Mouse (Mus musculus) embryonic facial prominence, embryonic 13.5 days (tissue): ENCODE measurements around the gene B3galt1. TPM values are rescaled to one million over a fixed set of nuclear protein-coding genes. Genes with fewer than 3 reads are reported as not detected.

Source experiments
- microRNA-seq: library from miRNA; unstranded; fragments of <30 nt; microRNA quantifications from one replicate; pipeline ENCODE4, GENCODE M21; 2016
- polyA plus RNA-seq: library from polyadenylated mRNA; unstranded; fragments of >200 nt; fragmentation: Nextera tagmentation; extraction: Ambion mirVana; gene quantifications from 2 replicates; pipeline ENCODE4 v1.2.1, GENCODE M21; 2015

B3galt1 gene
- polyA plus RNA-seq, 1 experiment from 2014 or later = 8.5 TPM

Small RNAs within 50 kb of the gene (microRNA-seq; reads per million reads assigned to microRNA genes)
- gene Mir6335 (not detected), gene Mir7224 (2.6 reads per million, percentile 9 among the genes with 10 or more reads in this experiment)

Other genes starting within 250 kb of the B3galt1 start
- gene Gm21830, start 152.1 kb upstream of the B3galt1 start, polyA plus RNA-seq = not detected in 2 replicates
- gene Gm26727, start 132.7 kb upstream of the B3galt1 start, polyA plus RNA-seq = not detected in 2 replicates
- gene Xirp2, start 119.9 kb upstream of the B3galt1 start, polyA plus RNA-seq = not detected in 2 replicates